Mouse (Mus musculus) megakaryocyte, embryonic 14.5 days (primary cell): ENCODE data around the gene Emc10. TPM values are rescaled to one million over a fixed set of nuclear protein-coding genes. Genes with fewer than 3 reads are reported as not detected.

Experiments
- H3K27me3 ChIP-seq: replicated peaks from 2 replicates; pipeline ENCODE3; 2012; ENCODE audit warnings: inconsistent platforms
- H3K36me3 ChIP-seq: replicated peaks from 2 replicates; pipeline ENCODE3; 2012; ENCODE audit warnings: low read length, inconsistent platforms, mixed read lengths
- H3K4me1 ChIP-seq: 2 replicates; pipeline ENCODE4 v1.6.1; 2012; ENCODE audit warnings: inconsistent platforms
- H3K4me3 ChIP-seq: replicated peaks from 2 replicates; pipeline ENCODE3; 2012; ENCODE audit warnings: moderate library complexity, mild to moderate bottlenecking, inconsistent platforms
- H3K9me3 ChIP-seq: 2 replicates; pipeline ENCODE4 v1.6.1; 2012; ENCODE audit warnings: inconsistent platforms
- FLI1 ChIP-seq: IDR thresholded peaks from 2 replicates; pipeline ENCODE4 v1.6.1; 2012; ENCODE audit warnings: low read length, inconsistent platforms, mixed read lengths
- GATA1 ChIP-seq: IDR thresholded peaks from 3 replicates; pipeline ENCODE4 v1.6.1; 2012; ENCODE audit warnings: mixed read lengths, low read length, inconsistent platforms, borderline replicate concordance
- polyA plus RNA-seq: library from polyadenylated mRNA; stranded (reverse); fragments of >175 nt; gene quantifications from 2 replicates; pipeline ENCODE4 v1.2.3, GENCODE M21; 2012; ENCODE audit warnings: low replicate concordance; ENCODE audit not compliant: insufficient read depth

The Emc10 gene
- polyA plus RNA-seq, 1 experiment: 156 TPM

- TF ChIP-seq FLI1 (no peak), GATA1 (no peak)
Observed at GRCm38 (mm10) chr7:44486927-44487575, 9.3 kb downstream of the Emc10 start.

GRCm38 (mm10) chr7:44485572-44486195 is 10.6 kb downstream of the Emc10 start:
- no peaks in the 10 kb centered on the region for H3K9me3 ChIP-seq
- peaks cover 31% of the 10 kb centered on the region for H3K4me1 ChIP-seq
- H3K4me3 ChIP-seq: no peak overlapping the region
- peaks cover 35% of the 10 kb centered on the region for H3K36me3 ChIP-seq
- no peak for TF ChIP-seq GATA1
- no peak for TF ChIP-seq FLI1
- H3K27me3 ChIP-seq: peaks cover 19% of the 10 kb centered on the region

More at GRCm38 (mm10) chr7:44486927-44487575, 9.3 kb downstream of the Emc10 start:
- H3K4me3 ChIP-seq: peak overlapping the region; percentile 1
- H3K9me3 ChIP-seq: no peaks in the 10 kb centered on the region
- H3K4me1 ChIP-seq: peaks cover 34% of the 10 kb centered on the region
- peaks cover 48% of the 10 kb centered on the region for H3K36me3 ChIP-seq
- peaks cover 11% of the 10 kb centered on the region for H3K27me3 ChIP-seq

GRCm38 (mm10) chr7:44484841-44485571 is 11.3 kb downstream of the Emc10 start:
- Histone ChIP-seq H3K4me1 (peaks cover 24% of the 10 kb centered on the region), H3K4me3 (no peak overlapping the region), H3K9me3 (no peaks in the 10 kb centered on the region)

GRCm38 (mm10) chr7:44484109-44484508 is 12.2 kb downstream of the Emc10 start:
- TF ChIP-seq FLI1: no peak
- TF ChIP-seq GATA1: no peak
- Histone ChIP-seq H3K4me1 (peaks cover 17% of the 10 kb centered on the region), H3K36me3 (peaks cover 21% of the 10 kb centered on the region), H3K4me3 (peak overlapping the region; percentile 51), H3K27me3 (peaks cover 28% of the 10 kb centered on the region), H3K9me3 (no peaks in the 10 kb centered on the region)

More at GRCm38 (mm10) chr7:44484841-44485571, 11.3 kb downstream of the Emc10 start:
- no peak for TF ChIP-seq GATA1
- no peak for TF ChIP-seq FLI1
- H3K27me3 ChIP-seq: peaks cover 24% of the 10 kb centered on the region
- H3K36me3 ChIP-seq: peaks cover 28% of the 10 kb centered on the region

GRCm38 (mm10) chr7:44482836-44483435 is 13.4 kb downstream of the Emc10 start:
- no peak for TF ChIP-seq FLI1
- Histone ChIP-seq H3K4me3 (no peak overlapping the region), H3K9me3 (no peaks in the 10 kb centered on the region), H3K36me3 (peaks cover 10% of the 10 kb centered on the region), H3K27me3 (peaks cover 36% of the 10 kb centered on the region), H3K4me1 (peaks cover 10% of the 10 kb centered on the region; the same call in 1 of the 2 replicates)

GRCm38 (mm10) chr7:44475046-44475614 is 21.2 kb downstream of the Emc10 start:
- Histone ChIP-seq H3K9me3 (no peaks in the 10 kb centered on the region), H3K36me3 (peaks cover 13% of the 10 kb centered on the region), H3K4me3 (no peak overlapping the region), H3K4me1 (peaks cover 33% of the 10 kb centered on the region), H3K27me3 (peaks cover 49% of the 10 kb centered on the region)
- TF ChIP-seq FLI1 (no peak), GATA1 (no peak)

GRCm38 (mm10) chr7:44474419-44474818 is 21.9 kb downstream of the Emc10 start:
- H3K36me3 ChIP-seq: peaks cover 20% of the 10 kb centered on the region
- TF ChIP-seq GATA1 (no peak), FLI1 (no peak)
- peak overlapping the region; percentile 43 for H3K4me3 ChIP-seq
- no peaks in the 10 kb centered on the region for H3K9me3 ChIP-seq
- peaks cover 40% of the 10 kb centered on the region for H3K4me1 ChIP-seq
- peaks cover 43% of the 10 kb centered on the region for H3K27me3 ChIP-seq

- Histone ChIP-seq H3K4me3 (no peak overlapping the region), H3K36me3 (peaks cover 26% of the 10 kb centered on the region), H3K9me3 (no peaks in the 10 kb centered on the region), H3K27me3 (peaks cover 37% of the 10 kb centered on the region), H3K4me1 (peaks cover 53% of the 10 kb centered on the region)
- TF ChIP-seq FLI1 (no peak), GATA1 (no peak)
Observed at GRCm38 (mm10) chr7:44472961-44473646, 23.2 kb downstream of the Emc10 start.

GRCm38 (mm10) chr7:44472558-44472885 is 23.8 kb downstream of the Emc10 start:
- peaks cover 32% of the 10 kb centered on the region for H3K27me3 ChIP-seq
- no peak overlapping the region for H3K4me3 ChIP-seq
- TF ChIP-seq GATA1 (no peak), FLI1 (no peak)
- no peaks in the 10 kb centered on the region for H3K9me3 ChIP-seq
- H3K4me1 ChIP-seq: peaks cover 59% of the 10 kb centered on the region
- H3K36me3 ChIP-seq: peaks cover 26% of the 10 kb centered on the region
